Mouse (Mus musculus): ENCODE measurements at regions not wholly inside any gene's neighbourhood (a gene's known extent, or its start where the extent isn't known, plus 50 kb on each side); places are given as distances from the start of the nearest gene placed in this dataset.

- TF ChIP-seq GATA1 (IDR thresholded peaks at IDR 0.05; ENCODE audit: low read length) (no peak), TAL1 (IDR thresholded peaks at IDR 0.05; ENCODE audit: low read length) (no peak)
Observed at GRCm38 (mm10) chr15:86875721-86876309, 661.6 kb downstream of the Tbc1d22a start.
